Mouse (Mus musculus): ENCODE data around the gene Cic. TPM values are rescaled to one million over a fixed set of nuclear protein-coding genes. Genes with fewer than 3 reads are reported as not detected.

Cic gene
- polyA plus RNA-seq, 1 experiment from 2014 or later: 29.7 TPM

- Histone ChIP-seq H3K4me3 (ENCODE audit: low read depth, low read length) (no peak overlapping the region), H3K27me3 (ENCODE audit: control insufficient read depth, insufficient read depth, low read length) (no peaks in the 10 kb centered on the region), H3K36me3 (ENCODE audit: control insufficient read depth, insufficient read depth, low read length) (peaks cover 15% of the 10 kb centered on the region; the same call in 1 of the 2 replicates), H3K4me2 (no peak overlapping the region), H3K9me3 (ENCODE audit: control insufficient read depth, low read length) (no peaks in the 10 kb centered on the region), H3K27ac (ENCODE audit: low read depth, low read length) (no peak overlapping the region), H3K9ac (ENCODE audit: low read length) (no peak overlapping the region), H3K4me1 (ENCODE audit: control insufficient read depth, insufficient read depth, low read length) (peaks cover 13% of the 10 kb centered on the region)
- ATAC-seq (ENCODE audit: low FRiP score) (no peak), DNase-seq (ENCODE audit: low spot score, missing footprints) (no peak)
- 64% methylated on average over 7 of the region's 7 CpGs for WGBS
Observed at GRCm38 (mm10) chr7:25240631-25241030, 26.9 kb upstream of the Cic start.

GRCm38 (mm10) chr7:25241062-25241461, 26.4 kb upstream of the Cic start:
- ATAC-seq (ENCODE audit: low FRiP score): no peak
- DNase-seq (ENCODE audit: low spot score, missing footprints): peak; percentile 83
- H3K4me2 ChIP-seq: no peak overlapping the region
- no peak overlapping the region for H3K4me3 ChIP-seq (ENCODE audit: low read depth, low read length)
- no peaks in the 10 kb centered on the region for H3K9me3 ChIP-seq (ENCODE audit: control insufficient read depth, low read length)
- H3K36me3 ChIP-seq (ENCODE audit: control insufficient read depth, insufficient read depth, low read length): peaks cover 15% of the 10 kb centered on the region; the same call in 1 of the 2 replicates
- no peak overlapping the region for H3K9ac ChIP-seq (ENCODE audit: low read length)
- H3K27me3 ChIP-seq (ENCODE audit: control insufficient read depth, insufficient read depth, low read length): no peaks in the 10 kb centered on the region
- no peak overlapping the region for H3K27ac ChIP-seq (ENCODE audit: low read depth, low read length)
- H3K4me1 ChIP-seq (ENCODE audit: control insufficient read depth, insufficient read depth, low read length): peaks cover 9% of the 10 kb centered on the region
- WGBS: 39% methylated on average over 2 of the region's 2 CpGs

- H3K36me3 ChIP-seq (ENCODE audit: control insufficient read depth, insufficient read depth, low read length): peaks cover 15% of the 10 kb centered on the region; the same call in 1 of the 2 replicates
Observed at GRCm38 (mm10) chr7:25243361-25243760, 24.1 kb upstream of the Cic start.

GRCm38 (mm10) chr7:25244562-25245369, 22.7 kb upstream of the Cic start:
- 92% methylated on average over 30 of the region's 30 CpGs for WGBS
- Histone ChIP-seq H3K4me1 (ENCODE audit: control insufficient read depth, insufficient read depth, low read length) (peaks cover 22% of the 10 kb centered on the region), H3K4me2 (no peak overlapping the region), H3K9me3 (ENCODE audit: control insufficient read depth, low read length) (no peaks in the 10 kb centered on the region), H3K9ac (ENCODE audit: low read length) (no peak overlapping the region), H3K27ac (ENCODE audit: low read depth, low read length) (no peak overlapping the region), H3K27me3 (ENCODE audit: control insufficient read depth, insufficient read depth, low read length) (no peaks in the 10 kb centered on the region), H3K4me3 (ENCODE audit: low read depth, low read length) (no peak overlapping the region), H3K36me3 (ENCODE audit: control insufficient read depth, insufficient read depth, low read length) (peaks cover 15% of the 10 kb centered on the region; the same call in 1 of the 2 replicates)
- no peak for DNase-seq (ENCODE audit: low spot score, missing footprints)
- no peak for ATAC-seq (ENCODE audit: low FRiP score)

More at GRCm38 (mm10) chr7:25243361-25243760, 24.1 kb upstream of the Cic start:
- H3K27ac ChIP-seq (ENCODE audit: low read depth, low read length): no peak overlapping the region
- WGBS: 93% methylated on average over 4 of the region's 4 CpGs
- H3K4me3 ChIP-seq (ENCODE audit: low read depth, low read length): no peak overlapping the region
- DNase-seq (ENCODE audit: low spot score, missing footprints): no peak
- H3K9ac ChIP-seq (ENCODE audit: low read length): no peak overlapping the region
- H3K4me2 ChIP-seq: no peak overlapping the region
- H3K27me3 ChIP-seq (ENCODE audit: control insufficient read depth, insufficient read depth, low read length): no peaks in the 10 kb centered on the region
- H3K9me3 ChIP-seq (ENCODE audit: control insufficient read depth, low read length): no peaks in the 10 kb centered on the region
- H3K4me1 ChIP-seq (ENCODE audit: control insufficient read depth, insufficient read depth, low read length): peaks cover 17% of the 10 kb centered on the region
- ATAC-seq (ENCODE audit: low FRiP score): no peak

GRCm38 (mm10) chr7:25246079-25246758, 21.3 kb upstream of the Cic start:
- Histone ChIP-seq H3K4me2 (no peak overlapping the region), H3K9me3 (ENCODE audit: control insufficient read depth, low read length) (no peaks in the 10 kb centered on the region), H3K9ac (ENCODE audit: low read length) (no peak overlapping the region; the same call in 1 of the 2 replicates), H3K27ac (ENCODE audit: low read depth, low read length) (no peak overlapping the region), H3K36me3 (ENCODE audit: control insufficient read depth, insufficient read depth, low read length) (peaks cover 15% of the 10 kb centered on the region; the same call in 1 of the 2 replicates), H3K27me3 (ENCODE audit: control insufficient read depth, insufficient read depth, low read length) (no peaks in the 10 kb centered on the region), H3K4me3 (ENCODE audit: low read depth, low read length) (no peak overlapping the region), H3K4me1 (ENCODE audit: control insufficient read depth, insufficient read depth, low read length) (peaks cover 25% of the 10 kb centered on the region)
- WGBS: 89% methylated on average over 20 of the region's 20 CpGs
- ATAC-seq (ENCODE audit: low FRiP score) (no peak), DNase-seq (ENCODE audit: low spot score, missing footprints) (no peak)

- WGBS: 71% methylated on average over 4 of the region's 4 CpGs
- Histone ChIP-seq H3K36me3 (ENCODE audit: control insufficient read depth, insufficient read depth, low read length) (peaks cover 15% of the 10 kb centered on the region; the same call in 1 of the 2 replicates), H3K27me3 (ENCODE audit: control insufficient read depth, insufficient read depth, low read length) (no peaks in the 10 kb centered on the region), H3K9me3 (ENCODE audit: control insufficient read depth, low read length) (no peaks in the 10 kb centered on the region), H3K4me2 (no peak overlapping the region; the same call in 1 of the 2 replicates), H3K4me3 (ENCODE audit: low read depth, low read length) (no peak overlapping the region), H3K4me1 (ENCODE audit: control insufficient read depth, insufficient read depth, low read length) (peaks cover 30% of the 10 kb centered on the region), H3K9ac (ENCODE audit: low read length) (peak overlapping the region; percentile 87; the same call in 1 of the 2 replicates), H3K27ac (ENCODE audit: low read depth, low read length) (no peak overlapping the region)
- ATAC-seq (ENCODE audit: low FRiP score) (no peak), DNase-seq (ENCODE audit: low spot score, missing footprints) (no peak)
Observed at GRCm38 (mm10) chr7:25246759-25247137, 20.8 kb upstream of the Cic start.

- Histone ChIP-seq H3K36me3 (ENCODE audit: control insufficient read depth, insufficient read depth, low read length) (peaks cover 15% of the 10 kb centered on the region; the same call in 1 of the 2 replicates), H3K4me2 (peak overlapping the region; percentile 74), H3K27ac (ENCODE audit: low read depth, low read length) (peak overlapping the region; percentile 88), H3K9me3 (ENCODE audit: control insufficient read depth, low read length) (no peaks in the 10 kb centered on the region), H3K27me3 (ENCODE audit: control insufficient read depth, insufficient read depth, low read length) (no peaks in the 10 kb centered on the region), H3K9ac (ENCODE audit: low read length) (peak overlapping the region; percentile 87), H3K4me1 (ENCODE audit: control insufficient read depth, insufficient read depth, low read length) (peaks cover 35% of the 10 kb centered on the region), H3K4me3 (ENCODE audit: low read depth, low read length) (peak overlapping the region; percentile 92)
- WGBS: 10% methylated on average over 3 of the region's 3 CpGs
- DNase-seq (ENCODE audit: low spot score, missing footprints) (no peak), ATAC-seq (ENCODE audit: low FRiP score) (no peak)
Observed at GRCm38 (mm10) chr7:25247498-25247897, 20.0 kb upstream of the Cic start.

- under 1% methylated on average over 18 of the region's 18 CpGs for WGBS
- Histone ChIP-seq H3K27me3 (ENCODE audit: control insufficient read depth, insufficient read depth, low read length) (no peaks in the 10 kb centered on the region), H3K9me3 (ENCODE audit: control insufficient read depth, low read length) (no peaks in the 10 kb centered on the region), H3K36me3 (ENCODE audit: control insufficient read depth, insufficient read depth, low read length) (peaks cover 12% of the 10 kb centered on the region; the same call in 1 of the 2 replicates), H3K4me1 (ENCODE audit: control insufficient read depth, insufficient read depth, low read length) (peaks cover 35% of the 10 kb centered on the region), H3K9ac (ENCODE audit: low read length) (peak overlapping the region; percentile 87), H3K27ac (ENCODE audit: low read depth, low read length) (peak overlapping the region; percentile 88), H3K4me2 (peak overlapping the region; percentile 74), H3K4me3 (ENCODE audit: low read depth, low read length) (peak overlapping the region; percentile 92)
- ATAC-seq (ENCODE audit: low FRiP score): peak; percentile 16; the same call in 1 of the 2 replicates
- DNase-seq (ENCODE audit: low spot score, missing footprints): peak; percentile 94
Observed at GRCm38 (mm10) chr7:25248018-25248647, 19.4 kb upstream of the Cic start.

Measured in midbrain, embryonic 11.5 days (tissue).